Mouse (Mus musculus) liver, embryonic 16.5 days (tissue): Measurements from ENCODE around the gene Gse1. TPM values are rescaled to one million over a fixed set of nuclear protein-coding genes. Genes with fewer than 3 reads are reported as not detected.

Experiments
- ATAC-seq: fragments of 200-750 bp; cut with Nextera tagmentation; 2 replicates; pipeline ENCODE4 v1.8.0; 2017; ENCODE audit warnings: low read depth, mild to moderate bottlenecking, moderate number of reproducible peaks, moderate library complexity
- H3K27ac ChIP-seq: fragments of 300-500 bp; sonication (generic); 2 replicates; pipeline ENCODE4 v1.5.1; 2014; ENCODE audit warnings: mild to moderate bottlenecking, low read length
- H3K27me3 ChIP-seq: fragments of 300-500 bp; sonication (generic); 2 replicates; pipeline ENCODE4 v1.6.1; 2014; ENCODE audit warnings: low read depth, low read length, mixed read lengths; ENCODE audit not compliant: control insufficient read depth, insufficient read depth
- H3K36me3 ChIP-seq: fragments of 300-500 bp; sonication (generic); 2 replicates; pipeline ENCODE4 v1.6.1; 2014; ENCODE audit warnings: mild to moderate bottlenecking; ENCODE audit not compliant: control insufficient read depth, insufficient read depth
- H3K4me1 ChIP-seq: fragments of 300-500 bp; sonication (generic); 2 replicates; pipeline ENCODE4 v1.6.1; 2014; ENCODE audit warnings: low read depth, low read length, mixed read lengths; ENCODE audit not compliant: control insufficient read depth
- H3K4me2 ChIP-seq: fragments of 300-500 bp; sonication (generic); 2 replicates; pipeline ENCODE4 v1.6.1; 2014; ENCODE audit warnings: low read depth, low read length, mixed read lengths
- H3K4me3 ChIP-seq: fragments of 300-500 bp; sonication (generic); 2 replicates; pipeline ENCODE4 v1.5.1; 2014; ENCODE audit warnings: low read depth, mild to moderate bottlenecking, low read length
- H3K9ac ChIP-seq: fragments of 300-500 bp; sonication (generic); 2 replicates; pipeline ENCODE4 v1.6.1; 2014; ENCODE audit warnings: low read depth, low read length
- H3K9me3 ChIP-seq: fragments of 300-500 bp; sonication (generic); replicated peaks from 2 replicates; pipeline ENCODE4 v1.6.1; 2016; ENCODE audit warnings: low read length; ENCODE audit not compliant: control insufficient read depth
- WGBS: fragments of 180-500 bp; shearing (Covaris S2); extraction: QIAGEN DNeasy Blood & Tissue Kit; methylation state at CpG from one replicate; pipeline ENCODE4 v1.1.7; 2014; ENCODE audit not compliant: insufficient replicate concordance; 5-methylcytosine and 5-hydroxymethylcytosine counted together
- polyA plus RNA-seq: library from polyadenylated mRNA; unstranded; fragments of >200 nt; fragmentation: Nextera tagmentation; extraction: Ambion mirVana; gene quantifications from 2 replicates; pipeline ENCODE4 v1.2.1, GENCODE M21; 2015

Gse1 gene
- polyA plus RNA-seq, 1 experiment from 2014 or later = 9.5 TPM

GRCm38 (mm10) chr8:120548313-120548761 lies 320.1 kb downstream of the Gse1 start:
- H3K27ac ChIP-seq = no peak overlapping the region
- ATAC-seq = no peak
- H3K4me3 ChIP-seq = no peak overlapping the region
- H3K4me2 ChIP-seq = no peak overlapping the region
- WGBS = 77% methylated on average over 16 of the region's 16 CpGs
- H3K27me3 ChIP-seq = no peaks in the 10 kb centered on the region
- H3K36me3 ChIP-seq = peaks cover 2% of the 10 kb centered on the region
- no peak overlapping the region for H3K9ac ChIP-seq
- H3K4me1 ChIP-seq = peaks cover 53% of the 10 kb centered on the region
- H3K9me3 ChIP-seq = no peaks in the 10 kb centered on the region

GRCm38 (mm10) chr8:120549321-120549921 lies 321.2 kb downstream of the Gse1 start:
- Histone ChIP-seq H3K9me3 (no peaks in the 10 kb centered on the region), H3K9ac (no peak overlapping the region), H3K4me3 (no peak overlapping the region), H3K4me2 (no peak overlapping the region), H3K27ac (no peak overlapping the region), H3K27me3 (no peaks in the 10 kb centered on the region), H3K4me1 (peaks cover 42% of the 10 kb centered on the region), H3K36me3 (peaks cover 12% of the 10 kb centered on the region)
- WGBS = 67% methylated on average over 25 of the region's 25 CpGs
- ATAC-seq = no peak

- ATAC-seq = no peak
- H3K27me3 ChIP-seq = no peaks in the 10 kb centered on the region
- H3K27ac ChIP-seq = no peak overlapping the region
- H3K9me3 ChIP-seq = no peaks in the 10 kb centered on the region
- H3K4me2 ChIP-seq = no peak overlapping the region
- WGBS = 70% methylated on average over 11 of the region's 11 CpGs
- H3K4me3 ChIP-seq = no peak overlapping the region
- H3K4me1 ChIP-seq = peaks cover 38% of the 10 kb centered on the region
- no peak overlapping the region for H3K9ac ChIP-seq
- peaks cover 16% of the 10 kb centered on the region for H3K36me3 ChIP-seq
Observed at GRCm38 (mm10) chr8:120549922-120550321, 321.7 kb downstream of the Gse1 start.

DNA sequence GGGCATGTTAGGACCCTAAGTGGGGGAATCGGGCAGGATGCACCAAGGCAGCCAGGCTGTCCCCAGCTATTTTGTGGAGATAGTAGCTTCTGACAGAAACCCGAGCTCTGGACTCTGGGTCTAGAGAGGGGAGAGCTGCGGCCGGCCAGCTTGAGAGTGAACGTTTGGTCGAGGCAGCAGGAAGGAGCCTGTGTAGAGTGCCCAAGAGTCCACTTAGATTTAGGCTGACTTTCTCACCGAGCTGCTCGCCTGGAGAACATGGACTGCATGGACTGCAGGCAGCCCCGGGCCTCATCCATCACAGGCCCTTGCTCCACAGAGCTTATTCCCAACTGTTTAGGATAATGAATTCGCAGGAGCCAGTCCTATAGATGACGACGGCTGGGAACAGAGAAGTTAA lies 322.2 kb downstream of the Gse1 start:
- H3K27ac ChIP-seq = no peak overlapping the region
- H3K4me1 ChIP-seq = peaks cover 40% of the 10 kb centered on the region
- peaks cover 16% of the 10 kb centered on the region for H3K36me3 ChIP-seq
- no peak overlapping the region for H3K9ac ChIP-seq
- no peak for ATAC-seq
- H3K27me3 ChIP-seq = no peaks in the 10 kb centered on the region
- H3K9me3 ChIP-seq = no peaks in the 10 kb centered on the region
- H3K4me2 ChIP-seq = no peak overlapping the region
- 72% methylated on average over 12 of the region's 12 CpGs for WGBS
- H3K4me3 ChIP-seq = no peak overlapping the region

DNA sequence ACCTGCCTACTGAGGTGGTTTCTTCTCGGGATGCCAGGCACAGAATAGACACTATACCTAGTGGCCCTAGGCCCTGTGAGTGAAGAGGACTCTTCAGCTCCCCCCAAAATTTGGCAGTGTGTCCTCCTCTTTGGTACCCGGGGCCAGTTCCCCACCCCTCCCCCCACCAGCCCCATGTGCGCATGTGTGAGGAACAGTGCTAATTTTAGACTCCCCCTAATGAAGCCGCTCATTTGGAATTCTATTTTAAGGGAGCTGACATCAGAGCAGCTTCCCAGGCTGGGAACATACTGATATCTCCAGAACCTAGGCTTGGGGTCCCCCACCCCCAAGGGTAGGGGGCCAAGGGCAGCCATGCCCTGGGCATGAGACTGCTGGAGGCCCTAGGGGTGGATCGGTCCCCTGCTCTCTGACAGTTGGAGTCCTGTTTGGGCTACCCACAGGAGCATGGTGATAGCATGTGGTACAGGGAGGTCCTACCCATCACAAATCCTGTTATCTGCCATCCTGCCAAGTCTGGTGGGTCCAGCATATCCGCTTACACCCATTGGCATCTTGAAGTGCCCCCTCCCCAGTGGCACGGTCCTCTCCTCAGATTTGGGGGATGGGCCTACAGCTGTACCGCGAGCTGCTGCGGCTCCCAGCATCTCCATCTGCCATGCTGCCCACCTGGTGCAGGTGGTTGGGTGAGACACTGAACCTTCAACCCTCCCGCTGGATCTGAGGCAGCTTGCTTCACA lies 322.9 kb downstream of the Gse1 start:
- H3K4me1 ChIP-seq = peaks cover 40% of the 10 kb centered on the region
- 68% methylated on average over 11 of the region's 11 CpGs for WGBS
- ATAC-seq = no peak

GRCm38 (mm10) chr8:120551677-120551980 lies 323.4 kb downstream of the Gse1 start:
- WGBS = 80% methylated on average over 3 of the region's 3 CpGs
- Histone ChIP-seq H3K36me3 (peaks cover 16% of the 10 kb centered on the region), H3K27ac (no peak overlapping the region), H3K9ac (no peak overlapping the region), H3K27me3 (no peaks in the 10 kb centered on the region), H3K4me3 (no peak overlapping the region), H3K4me1 (peaks cover 40% of the 10 kb centered on the region), H3K9me3 (no peaks in the 10 kb centered on the region), H3K4me2 (no peak overlapping the region)
- ATAC-seq = no peak

More for the DNA sequence above, 322.9 kb downstream of the Gse1 start:
- H3K9me3 ChIP-seq = no peaks in the 10 kb centered on the region
- H3K27me3 ChIP-seq = no peaks in the 10 kb centered on the region
- no peak overlapping the region for H3K27ac ChIP-seq
- no peak overlapping the region for H3K4me2 ChIP-seq
- no peak overlapping the region for H3K4me3 ChIP-seq
- H3K36me3 ChIP-seq = peaks cover 16% of the 10 kb centered on the region
- H3K9ac ChIP-seq = no peak overlapping the region

- 85% methylated on average over 11 of the region's 11 CpGs for WGBS
- H3K4me1 ChIP-seq = peaks cover 36% of the 10 kb centered on the region
- no peak overlapping the region for H3K27ac ChIP-seq
- ATAC-seq = no peak
- H3K9ac ChIP-seq = no peak overlapping the region
- no peak overlapping the region for H3K4me3 ChIP-seq
- no peak overlapping the region for H3K4me2 ChIP-seq
- H3K27me3 ChIP-seq = no peaks in the 10 kb centered on the region
- H3K9me3 ChIP-seq = no peaks in the 10 kb centered on the region
- peaks cover 14% of the 10 kb centered on the region for H3K36me3 ChIP-seq
Observed at GRCm38 (mm10) chr8:120552509-120552908, 324.3 kb downstream of the Gse1 start.

DNA sequence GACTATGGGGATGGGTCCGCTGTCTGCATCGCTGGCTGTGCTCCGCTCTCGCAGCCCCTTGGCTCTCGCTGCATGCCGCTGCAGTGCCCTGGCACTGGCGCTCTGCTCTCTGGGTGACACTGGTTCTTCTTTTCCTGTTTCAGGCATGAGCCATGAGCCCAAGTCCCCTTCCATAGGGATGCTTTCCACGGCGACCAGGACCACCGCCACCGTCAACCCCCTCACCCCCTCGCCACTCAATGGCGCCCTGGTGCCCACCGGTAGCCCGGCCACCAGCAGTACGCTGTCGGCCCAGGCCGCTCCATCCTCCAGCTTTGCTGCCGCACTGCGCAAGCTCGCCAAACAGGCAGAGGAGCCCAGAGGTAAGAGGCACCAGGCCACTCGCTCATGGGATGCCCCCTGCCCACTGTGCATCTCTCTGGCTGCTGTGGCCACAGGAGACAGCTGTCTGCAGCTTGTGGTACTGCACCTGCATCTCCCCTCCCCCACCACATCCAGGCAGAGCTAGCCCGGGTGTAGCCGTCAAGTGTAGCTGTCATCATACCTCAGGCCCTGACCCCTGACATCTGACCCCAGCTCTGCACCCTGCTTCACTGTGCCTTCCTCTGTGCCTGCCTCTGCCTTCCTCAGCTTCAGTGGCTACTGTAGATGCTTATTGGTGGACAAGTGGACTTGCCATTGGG lies 325.3 kb downstream of the Gse1 start:
- Histone ChIP-seq H3K36me3 (peaks cover 18% of the 10 kb centered on the region), H3K9ac (no peak overlapping the region), H3K27ac (no peak overlapping the region), H3K4me1 (peaks cover 32% of the 10 kb centered on the region), H3K4me2 (no peak overlapping the region), H3K27me3 (no peaks in the 10 kb centered on the region), H3K9me3 (no peaks in the 10 kb centered on the region), H3K4me3 (no peak overlapping the region)
- 83% methylated on average over 24 of the region's 24 CpGs for WGBS
- ATAC-seq = 0 out of 2 replicates have a peak, but pooled peaks have one; percentile 11

DNA sequence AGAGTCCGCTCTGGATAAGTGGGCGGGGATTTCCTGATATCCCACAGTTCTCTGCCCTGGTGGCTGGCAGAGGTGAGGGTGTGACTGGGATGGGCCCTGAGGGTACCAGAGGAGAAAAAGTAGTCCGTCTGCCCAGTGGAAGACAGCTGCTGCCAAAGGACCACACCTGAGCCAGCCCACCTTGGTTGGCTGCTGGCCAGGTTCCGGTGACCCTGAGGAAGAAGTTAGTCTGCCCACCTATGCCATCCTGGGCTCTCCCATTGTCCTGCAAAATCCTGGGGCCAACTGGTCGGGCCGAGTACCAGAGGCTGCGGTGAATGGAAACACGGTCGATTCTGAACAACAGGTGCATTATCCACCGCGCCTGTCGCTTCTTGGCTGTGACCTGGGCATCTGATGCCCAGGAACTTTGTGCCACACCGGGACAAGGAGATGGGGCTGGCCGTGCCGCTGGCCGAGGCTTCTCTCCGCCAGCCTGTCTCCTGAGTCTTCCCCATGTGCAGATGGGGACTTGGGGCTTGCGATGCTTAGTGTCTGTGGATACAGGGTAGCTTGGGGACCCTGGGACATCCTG lies 326.3 kb downstream of the Gse1 start:
- Histone ChIP-seq H3K9ac (no peak overlapping the region), H3K27ac (no peak overlapping the region), H3K4me1 (peaks cover 26% of the 10 kb centered on the region), H3K9me3 (no peaks in the 10 kb centered on the region), H3K27me3 (no peaks in the 10 kb centered on the region), H3K36me3 (peaks cover 24% of the 10 kb centered on the region), H3K4me2 (no peak overlapping the region), H3K4me3 (no peak overlapping the region)
- no peak for ATAC-seq
- 91% methylated on average over 18 of the region's 18 CpGs for WGBS
